Mouse (Mus musculus): ENCODE data around the gene Pi4ka. TPM values are rescaled to one million over a fixed set of nuclear protein-coding genes. Genes with fewer than 3 reads are reported as not detected.

The Pi4ka gene
- polyA plus RNA-seq, 1 experiment from 2014 or later, result 33.8 TPM

- Histone ChIP-seq H3K27ac (ENCODE audit: low read depth) (no peak overlapping the region), H3K4me3 (ENCODE audit: low read depth, low read length) (no peak overlapping the region), H3K36me3 (ENCODE audit: insufficient read depth) (peaks cover 58% of the 10 kb centered on the region), H3K9ac (no peak overlapping the region), H3K9me3 (ENCODE audit: low read depth, low read length) (no peaks in the 10 kb centered on the region), H3K27me3 (ENCODE audit: insufficient read depth, low read length) (no peaks in the 10 kb centered on the region), H3K4me1 (ENCODE audit: insufficient read depth) (no peaks in the 10 kb centered on the region), H3K4me2 (no peak overlapping the region)
- TF ChIP-seq CTCF (IDR thresholded peaks at IDR 0.05; ENCODE audit: low read depth), result peak; percentile 97
- ATAC-seq (ENCODE audit: insufficient read depth), result peak; percentile 35; the same call in 1 of the 2 replicates
- peak; percentile 85 for DNase-seq
- WGBS, result 1% methylated on average over 2 of the region's 2 CpGs
These were observed 113.4 kb downstream of the Pi4ka start for GRCm38 (mm10) chr16:17292751-17293150.

GRCm38 (mm10) chr16:17291016-17291415 is 115.1 kb downstream of the Pi4ka start:
- ATAC-seq (ENCODE audit: insufficient read depth) (no peak), DNase-seq (no peak)
- H3K4me1 ChIP-seq (ENCODE audit: insufficient read depth), result no peaks in the 10 kb centered on the region
- peaks cover 50% of the 10 kb centered on the region; the same call in 1 of the 2 replicates for H3K36me3 ChIP-seq (ENCODE audit: insufficient read depth)
- H3K9me3 ChIP-seq (ENCODE audit: low read depth, low read length), result no peaks in the 10 kb centered on the region
- H3K27ac ChIP-seq (ENCODE audit: low read depth), result no peak overlapping the region
- H3K27me3 ChIP-seq (ENCODE audit: insufficient read depth, low read length), result no peaks in the 10 kb centered on the region
- no peak overlapping the region for H3K4me2 ChIP-seq
- no peak overlapping the region for H3K4me3 ChIP-seq (ENCODE audit: low read depth, low read length)
- H3K9ac ChIP-seq, result no peak overlapping the region
- WGBS, result 80% methylated on average over 2 of the region's 2 CpGs
- TF ChIP-seq CTCF (IDR thresholded peaks at IDR 0.05; ENCODE audit: low read depth), result no peak

GRCm38 (mm10) chr16:17287103-17287502 is 119.0 kb downstream of the Pi4ka start:
- Histone ChIP-seq H3K36me3 (ENCODE audit: insufficient read depth) (peaks cover 57% of the 10 kb centered on the region; the same call in 1 of the 2 replicates), H3K27ac (ENCODE audit: low read depth) (no peak overlapping the region)
- 90% methylated on average over 2 of the region's 2 CpGs for WGBS

GRCm38 (mm10) chr16:17283151-17283550 is 123.0 kb downstream of the Pi4ka start:
- DNase-seq (no peak), ATAC-seq (ENCODE audit: insufficient read depth) (no peak)
- Histone ChIP-seq H3K9me3 (ENCODE audit: low read depth, low read length) (no peaks in the 10 kb centered on the region), H3K4me2 (no peak overlapping the region), H3K9ac (no peak overlapping the region), H3K4me3 (ENCODE audit: low read depth, low read length) (no peak overlapping the region), H3K4me1 (ENCODE audit: insufficient read depth) (no peaks in the 10 kb centered on the region), H3K27me3 (ENCODE audit: insufficient read depth, low read length) (peaks cover 7% of the 10 kb centered on the region), H3K27ac (ENCODE audit: low read depth) (no peak overlapping the region), H3K36me3 (ENCODE audit: insufficient read depth) (peaks cover 49% of the 10 kb centered on the region; the same call in 1 of the 2 replicates)
- 61% methylated on average over 6 of the region's 6 CpGs for WGBS
- TF ChIP-seq CTCF (IDR thresholded peaks at IDR 0.05; ENCODE audit: low read depth), result no peak

More at GRCm38 (mm10) chr16:17287103-17287502, 119.0 kb downstream of the Pi4ka start:
- Histone ChIP-seq H3K4me1 (ENCODE audit: insufficient read depth) (no peaks in the 10 kb centered on the region), H3K9ac (no peak overlapping the region), H3K4me3 (ENCODE audit: low read depth, low read length) (no peak overlapping the region), H3K27me3 (ENCODE audit: insufficient read depth, low read length) (no peaks in the 10 kb centered on the region), H3K4me2 (no peak overlapping the region), H3K9me3 (ENCODE audit: low read depth, low read length) (no peaks in the 10 kb centered on the region)
- TF ChIP-seq CTCF (IDR thresholded peaks at IDR 0.05; ENCODE audit: low read depth), result no peak
- ATAC-seq (ENCODE audit: insufficient read depth) (no peak), DNase-seq (no peak)

- DNase-seq, result no peak
- Histone ChIP-seq H3K4me1 (ENCODE audit: insufficient read depth) (peaks cover 11% of the 10 kb centered on the region), H3K9me3 (ENCODE audit: low read depth, low read length) (no peaks in the 10 kb centered on the region), H3K9ac (no peak overlapping the region), H3K4me3 (ENCODE audit: low read depth, low read length) (no peak overlapping the region), H3K27me3 (ENCODE audit: insufficient read depth, low read length) (peaks cover 22% of the 10 kb centered on the region), H3K27ac (ENCODE audit: low read depth) (no peak overlapping the region), H3K36me3 (ENCODE audit: insufficient read depth) (peaks cover 37% of the 10 kb centered on the region; the same call in 1 of the 2 replicates), H3K4me2 (no peak overlapping the region)
- ATAC-seq (ENCODE audit: insufficient read depth), result no peak
- WGBS, result 90% methylated on average over 11 of the region's 11 CpGs
- no peak for TF ChIP-seq CTCF (IDR thresholded peaks at IDR 0.05; ENCODE audit: low read depth)
These were observed 125.6 kb downstream of the Pi4ka start for GRCm38 (mm10) chr16:17280471-17280870.

GRCm38 (mm10) chr16:17277342-17278211 is 128.5 kb downstream of the Pi4ka start:
- Histone ChIP-seq H3K9me3 (ENCODE audit: low read depth, low read length) (no peaks in the 10 kb centered on the region), H3K4me3 (ENCODE audit: low read depth, low read length) (peak overlapping the region; percentile 53), H3K27ac (ENCODE audit: low read depth) (no peak overlapping the region), H3K9ac (no peak overlapping the region; the same call in 1 of the 2 replicates), H3K4me2 (peak overlapping the region; percentile 97), H3K4me1 (ENCODE audit: insufficient read depth) (peaks cover 11% of the 10 kb centered on the region), H3K27me3 (ENCODE audit: insufficient read depth, low read length) (peaks cover 22% of the 10 kb centered on the region), H3K36me3 (ENCODE audit: insufficient read depth) (peaks cover 17% of the 10 kb centered on the region; the same call in 1 of the 2 replicates)
- 3% methylated on average over 61 of the region's 61 CpGs for WGBS
- ATAC-seq (ENCODE audit: insufficient read depth) (peak; percentile 12; the same call in 1 of the 2 replicates), DNase-seq (peak; percentile 78)
- TF ChIP-seq CTCF (IDR thresholded peaks at IDR 0.05; ENCODE audit: low read depth), result 0 out of 2 replicates have a peak, but pooled peaks have one; percentile 11
